Mouse (Mus musculus): ENCODE data around the gene Tex13a.

Tex13a gene

DNA sequence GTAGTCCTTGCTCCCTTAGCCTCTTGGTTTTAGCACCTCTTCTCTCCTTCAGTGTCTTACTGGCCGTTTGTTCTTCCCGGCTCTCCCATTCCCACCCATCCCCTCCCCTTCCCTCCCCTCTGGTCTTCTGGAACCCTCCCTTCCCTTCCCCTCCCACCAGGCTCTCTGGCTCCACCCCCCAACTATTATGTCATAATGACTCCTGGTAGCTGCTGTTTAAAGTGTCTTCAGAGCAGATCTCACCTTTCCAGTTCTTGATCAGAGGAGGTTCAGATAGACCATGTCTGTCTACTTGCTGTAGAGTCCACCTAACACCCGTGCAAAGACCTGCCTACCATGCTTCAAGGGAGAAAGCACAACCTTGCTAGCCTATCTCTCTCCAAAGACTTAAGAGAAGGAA is at the start of gene Tex13a:
Gene Tex13a (minus strand): TSS at position 101 of the 400 bp plus-strand sequence.
- no peak for DNase-seq (ENCODE audit: low spot score)

DNA sequence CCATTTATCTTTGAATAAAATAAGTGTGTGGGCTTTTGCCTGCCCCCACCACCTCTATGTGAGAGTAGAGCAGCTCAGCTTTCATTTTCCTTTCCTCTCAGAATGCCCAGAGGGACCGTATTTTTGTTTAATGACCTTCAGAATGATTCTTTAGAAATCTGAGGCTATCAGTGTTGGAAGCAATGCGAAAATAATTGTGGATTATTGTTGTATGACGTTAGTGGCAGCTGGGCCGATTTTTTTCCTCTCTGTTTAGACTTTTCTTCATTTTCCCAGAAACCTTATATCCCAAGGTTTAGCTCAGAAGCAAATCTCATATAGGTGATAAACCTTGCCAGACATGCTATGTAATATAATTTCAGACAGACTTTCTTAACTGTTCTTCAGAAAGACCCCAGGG is 25.2 kb upstream of the Tex13a start:
- DNase-seq (ENCODE audit: low spot score) = no peak

DNA sequence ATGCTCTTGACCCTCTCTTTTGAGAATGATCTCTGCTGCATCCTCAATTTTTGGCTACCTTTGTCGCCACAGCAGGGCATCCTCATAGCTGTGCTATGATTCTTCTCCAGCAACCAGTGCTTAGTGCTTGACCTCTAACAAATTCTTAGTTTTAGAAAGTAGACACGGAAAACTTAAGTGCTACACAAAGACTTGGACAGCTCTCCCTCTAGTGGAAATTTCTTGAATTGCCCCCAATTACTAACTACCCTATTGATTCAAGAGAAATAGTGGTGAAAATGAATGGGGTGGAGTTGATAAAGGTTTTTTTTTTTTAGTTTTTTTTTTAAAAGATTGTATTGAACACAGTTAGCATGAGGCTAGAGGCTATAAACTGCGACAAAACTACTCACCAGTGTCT is 39.2 kb downstream of the Tex13a start:
- no peak for DNase-seq (ENCODE audit: low spot score)

Measured in lung, postnatal 25 days (tissue).